Mouse (Mus musculus) CH12.LX (cell line): Measurements from ENCODE around the gene Sv2a.

Experiments used
- CTCF ChIP-seq, 2 experiments: IDR thresholded peaks in 1 of 2; conservative IDR thresholded peaks in 1 of 2; 2 replicates each; pipeline ENCODE4 v1.5.1; 2011 to 2012; ENCODE audit warnings: low read depth in 2 of 2, low read length in 2 of 2, improper control_type of control experiment in 1 of 2, inconsistent platforms in 1 of 2, mild to moderate bottlenecking in 1 of 2, moderate library complexity in 1 of 2
- EP300 ChIP-seq: IDR thresholded peaks from 2 replicates; pipeline ENCODE4 v1.6.1; 2011; ENCODE audit warnings: low read length, improper control_type of control experiment
- KAT2A ChIP-seq: IDR thresholded peaks from 2 replicates; pipeline ENCODE4 v1.6.1; 2012; ENCODE audit warnings: low read length, improper control_type of control experiment, inconsistent platforms; ENCODE audit not compliant: insufficient replicate concordance
- MAX ChIP-seq: IDR thresholded peaks from 2 replicates; pipeline ENCODE4 v1.6.1; 2011; ENCODE audit warnings: low read length, improper control_type of control experiment
- MEF2A ChIP-seq: IDR thresholded peaks from 2 replicates; pipeline ENCODE4 v1.6.1; 2014; ENCODE audit warnings: low read depth, mild to moderate bottlenecking, inconsistent platforms, low read length, improper control_type of control experiment, borderline replicate concordance
- NRF1 ChIP-seq: IDR thresholded peaks from 2 replicates; pipeline ENCODE4 v1.6.1; 2014; ENCODE audit warnings: low read depth, mild to moderate bottlenecking, inconsistent platforms, low read length, improper control_type of control experiment, moderate library complexity
- POLR2A ChIP-seq: IDR thresholded peaks from 2 replicates; pipeline ENCODE4 v1.6.1; 2011; ENCODE audit warnings: low read depth, mild to moderate bottlenecking, improper control_type of control experiment, low read length
- TCF12 ChIP-seq: IDR thresholded peaks from 2 replicates; pipeline ENCODE4 v1.6.1; 2014; ENCODE audit warnings: low read depth, mild to moderate bottlenecking, inconsistent platforms, low read length, improper control_type of control experiment
- UBTF ChIP-seq: IDR thresholded peaks from 2 replicates; pipeline ENCODE4 v1.6.1; 2012; ENCODE audit warnings: low read depth, mild to moderate bottlenecking, inconsistent platforms, low read length, improper control_type of control experiment, moderate library complexity
- USF2 ChIP-seq: conservative IDR thresholded peaks from 2 replicates; pipeline ENCODE4 v1.6.1; 2011; ENCODE audit warnings: low read depth, low read length, improper control_type of control experiment
- ZNF384 ChIP-seq: IDR thresholded peaks from 2 replicates; pipeline ENCODE4 v1.6.1; 2012; ENCODE audit warnings: low read depth, low read length, improper control_type of control experiment, inconsistent platforms

GRCm38 (mm10) chr3:96182382-96182776 lies 1.4 kb downstream of the Sv2a start:
- TF ChIP-seq UBTF, result no peak
- TF ChIP-seq POLR2A, result no peak
- TF ChIP-seq CTCF (conservative IDR thresholded peaks at IDR 0.05 in 1 of 2, IDR thresholded peaks at IDR 0.05 in 1 of 2; ENCODE audit: low read depth in 2 of 2, low read length in 2 of 2), result no peak
- TF ChIP-seq MEF2A, result no peak
- no peak for TF ChIP-seq MAX
- no peak for TF ChIP-seq EP300
- TF ChIP-seq USF2, result no peak
- no peak for TF ChIP-seq ZNF384
- TF ChIP-seq KAT2A, result no peak
- TF ChIP-seq NRF1, result no peak
- TF ChIP-seq TCF12, result no peak
